Mouse (Mus musculus) kidney, adult 11 months (tissue): ENCODE measurements around the gene Methig1.

Experiments used
- DNase-seq: peaks from one replicate; pipeline ENCODE4 v3.0.0; 2022

Gene Methig1

GRCm38 (mm10) chr15:100400592-100401250 is 47.8 kb downstream of the Methig1 start:
- DNase-seq = peak; percentile 83

GRCm38 (mm10) chr15:100401811-100402210 is 48.9 kb downstream of the Methig1 start:
- DNase-seq = no peak

DNA sequence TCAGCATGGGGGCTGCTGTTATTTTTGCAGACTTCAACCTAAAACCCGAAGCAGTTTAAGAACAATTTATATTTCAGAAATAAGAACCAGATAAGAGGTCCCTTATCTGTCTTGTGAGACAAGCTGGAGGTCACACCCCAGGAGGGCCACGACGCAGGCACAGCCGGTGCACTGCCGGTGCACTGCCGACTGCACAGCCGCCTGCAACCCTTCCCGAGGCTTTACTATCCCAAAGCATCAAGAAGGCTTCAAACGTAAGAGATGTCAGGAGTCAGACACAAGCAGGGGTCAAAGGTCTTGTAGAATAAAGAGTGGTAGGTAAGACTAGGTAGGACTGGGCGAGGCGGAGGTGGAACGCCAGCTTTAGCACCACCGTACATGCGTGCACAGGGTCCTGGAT is 49.4 kb downstream of the Methig1 start:
- no peak for DNase-seq

DNA sequence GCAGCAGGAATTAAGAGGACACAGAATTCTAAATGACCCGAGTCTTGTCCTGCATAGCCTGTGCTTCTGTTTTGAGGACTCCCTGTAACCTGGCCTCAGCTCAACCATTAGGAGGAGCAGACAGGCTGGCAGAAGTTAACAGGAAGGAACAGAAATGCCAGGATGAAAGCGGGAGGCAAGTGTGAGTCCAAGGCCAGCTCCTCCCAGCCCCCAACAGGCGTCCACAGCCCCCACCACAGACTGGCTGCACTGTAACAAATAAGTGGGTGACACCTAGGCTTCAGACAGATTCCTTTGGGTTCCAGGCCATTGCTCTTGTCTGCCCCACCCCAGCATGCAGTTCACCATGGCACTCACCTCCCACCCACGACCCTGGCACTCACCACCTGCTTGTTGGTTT is 49.8 kb downstream of the Methig1 start:
- no peak for DNase-seq

DNA sequence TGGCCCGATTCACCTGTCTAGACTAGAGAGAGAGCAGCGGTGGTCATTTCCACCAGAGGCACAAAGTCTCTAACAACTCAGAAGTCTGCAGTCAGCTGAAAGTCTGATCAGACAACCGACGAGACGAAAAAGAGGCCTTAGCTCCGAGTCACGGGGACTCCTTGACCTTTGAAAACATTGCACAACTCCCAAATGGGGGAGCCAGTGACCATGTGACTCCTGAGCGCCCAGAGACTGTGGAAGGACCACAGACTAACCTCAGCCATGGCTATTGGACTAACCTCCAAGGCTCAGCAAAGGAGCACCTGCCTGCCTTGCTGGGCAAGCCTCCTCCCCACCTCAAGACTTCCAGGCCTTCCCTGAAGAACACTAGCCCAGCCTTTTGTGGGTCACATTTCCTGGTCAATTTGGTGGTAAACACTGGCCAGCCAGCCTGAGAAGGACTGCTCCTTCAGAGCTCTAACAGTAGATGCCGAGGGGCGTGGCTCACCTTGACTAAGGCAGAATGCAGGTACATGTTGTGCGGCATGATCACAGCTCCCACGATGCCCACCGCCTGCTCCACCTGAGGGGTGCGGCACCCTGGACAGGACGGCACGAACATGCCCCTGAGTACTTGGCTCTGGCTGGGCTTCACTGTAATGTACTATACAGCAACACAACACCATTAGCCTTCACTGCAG is 50.5 kb downstream of the Methig1 start:
- peak; percentile 86 for DNase-seq

DNA sequence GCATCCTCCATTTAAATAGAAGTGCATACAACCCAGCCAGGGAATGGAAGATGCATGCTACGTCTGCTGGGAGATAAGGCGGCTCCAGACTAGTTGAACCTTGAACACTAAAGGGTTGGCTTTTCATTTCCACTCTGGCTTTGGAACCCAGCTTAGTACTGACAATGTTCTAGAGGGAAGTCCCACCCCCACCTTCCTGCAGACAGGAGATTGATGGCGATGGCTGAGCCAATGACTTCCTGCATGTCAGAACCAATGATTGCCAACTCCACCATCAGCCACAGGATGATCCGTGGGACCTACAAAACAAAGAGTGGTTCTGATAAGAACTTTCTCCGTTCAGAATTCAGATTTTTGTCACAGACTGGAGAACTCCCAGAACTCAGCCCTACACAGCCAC is 53.1 kb downstream of the Methig1 start:
- no peak for DNase-seq

DNA sequence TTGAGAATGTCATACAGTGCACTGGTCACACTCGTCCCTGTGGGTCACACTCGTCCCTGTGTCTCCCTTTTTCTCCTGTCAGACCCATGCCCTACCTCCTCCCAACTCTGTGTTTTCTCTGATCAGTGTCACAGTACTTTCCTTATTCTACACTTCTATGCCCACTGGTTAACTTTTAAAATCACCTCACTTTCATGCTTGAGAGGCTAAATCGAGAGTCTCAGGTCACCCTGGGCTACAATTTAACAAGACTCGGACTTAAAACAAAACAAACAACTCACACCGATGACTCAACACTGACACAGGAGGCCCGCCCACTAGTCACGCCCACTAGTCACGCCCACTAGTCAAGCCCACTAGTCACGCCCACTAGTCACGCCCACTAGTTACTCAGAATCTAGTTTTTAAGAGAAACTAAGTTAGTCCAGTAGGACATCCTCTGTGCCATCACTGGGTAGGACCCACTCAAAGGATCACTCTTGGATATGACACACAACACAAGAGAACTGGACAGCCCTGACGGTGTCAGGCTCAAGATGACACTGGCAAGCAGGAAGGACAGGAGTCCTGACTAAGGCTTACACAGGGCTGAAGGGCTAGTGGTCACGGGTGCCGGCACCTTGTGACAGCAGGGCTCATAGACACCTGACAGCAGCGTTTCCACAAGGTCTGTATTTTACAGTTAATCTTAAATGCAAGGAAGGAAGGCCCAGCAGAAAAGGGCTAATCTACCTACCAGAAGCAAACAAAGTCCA is 58.1 kb downstream of the Methig1 start:
- DNase-seq = peak; percentile 91

DNA sequence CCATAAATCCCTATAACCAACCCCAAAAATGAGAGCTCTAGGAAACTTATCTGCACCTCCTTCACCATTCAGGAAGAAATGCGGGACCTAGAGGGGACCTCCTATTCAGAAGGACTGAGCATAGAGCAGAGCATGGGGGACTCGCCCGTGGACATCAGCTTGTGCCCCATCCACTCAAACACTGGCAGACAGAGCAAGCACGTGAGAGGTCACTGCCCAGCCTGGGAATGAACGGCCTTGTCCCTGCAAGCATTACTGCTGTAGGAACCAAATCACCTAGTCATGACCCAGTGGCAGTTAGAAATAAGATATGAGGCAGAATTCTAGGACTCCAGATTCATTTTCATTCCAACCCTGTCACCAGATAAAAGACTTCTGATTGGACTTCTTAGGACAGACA is 58.8 kb downstream of the Methig1 start:
- DNase-seq = no peak

DNA sequence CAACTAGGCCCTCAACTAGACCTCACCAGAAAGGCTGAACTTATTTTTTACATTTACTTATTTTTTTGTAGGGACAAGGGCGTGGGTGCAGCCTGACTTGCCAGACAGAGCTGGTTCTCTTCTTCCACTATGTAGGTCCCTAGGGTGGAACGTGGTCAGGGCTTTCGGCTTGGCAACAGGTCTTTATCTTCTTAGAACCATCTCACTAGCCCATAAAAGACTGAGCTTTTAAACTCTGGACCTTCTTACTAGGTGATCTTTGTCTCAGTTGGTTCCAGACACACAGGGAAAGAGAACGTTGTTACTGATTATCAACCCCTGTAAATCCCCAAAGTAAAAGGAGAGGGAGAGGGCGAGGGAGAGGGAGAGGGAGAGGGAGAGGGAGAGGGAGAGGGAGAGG is 60.4 kb downstream of the Methig1 start:
- no peak for DNase-seq

DNA sequence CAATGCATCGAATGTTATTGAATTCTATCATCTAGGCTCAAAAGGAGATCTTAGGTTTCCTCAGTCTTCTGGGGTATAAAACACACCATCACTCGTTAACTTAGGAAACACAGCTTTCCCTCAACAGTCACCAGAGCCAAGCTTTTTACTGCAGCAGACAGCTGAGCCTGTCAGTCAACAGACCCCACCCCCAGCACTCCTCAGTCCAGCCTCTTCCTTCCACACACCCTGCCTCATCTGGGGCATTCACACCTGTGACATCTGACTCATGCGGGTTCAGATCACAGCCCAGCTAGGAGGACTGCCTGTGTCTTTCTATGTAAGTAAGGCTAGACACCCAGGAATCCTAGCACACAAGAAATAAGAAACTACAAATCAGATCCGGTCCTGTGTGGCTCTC is 61.1 kb downstream of the Methig1 start:
- DNase-seq = no peak

GRCm38 (mm10) chr15:100414942-100415341 is 62.0 kb downstream of the Methig1 start:
- DNase-seq = no peak

- no peak for DNase-seq
Measured at GRCm38 (mm10) chr15:100415684-100416083, 62.7 kb downstream of the Methig1 start.

- DNase-seq = no peak
Measured at GRCm38 (mm10) chr15:100417854-100418450, 65.0 kb downstream of the Methig1 start.

- no peak for DNase-seq
Measured at GRCm38 (mm10) chr15:100419311-100419710, 66.4 kb downstream of the Methig1 start.

GRCm38 (mm10) chr15:100419901-100420745 is 67.2 kb downstream of the Methig1 start:
- no peak for DNase-seq

GRCm38 (mm10) chr15:100421059-100421757 is 68.3 kb downstream of the Methig1 start:
- no peak for DNase-seq

DNA sequence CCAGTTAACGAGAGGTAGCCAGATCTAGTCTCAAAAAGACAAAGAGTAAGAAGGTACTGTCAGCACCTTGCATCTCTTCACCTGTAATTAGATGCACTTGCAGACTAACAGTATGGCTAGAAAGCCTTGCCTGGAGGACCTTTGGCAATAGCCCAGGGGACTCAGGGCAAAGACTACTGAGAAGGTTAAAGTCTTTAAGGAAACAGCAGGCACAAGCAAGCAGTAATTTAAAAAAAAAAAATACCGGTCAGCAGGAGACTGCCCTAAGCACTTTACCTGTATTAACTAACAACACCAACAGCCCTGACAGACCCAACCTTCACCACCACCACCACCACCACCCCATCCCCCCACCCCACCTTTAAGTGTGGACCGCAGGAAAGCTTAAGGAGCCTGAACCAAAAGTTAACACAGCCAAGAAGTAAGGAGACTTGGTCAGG is 68.8 kb downstream of the Methig1 start, which contains the start of gene Gm5475:
Gene Gm5475 (plus strand): TSS at position 390 of the 440 bp plus-strand sequence.
- DNase-seq = peak; percentile 85

GRCm38 (mm10) chr15:100422476-100422875 is 69.5 kb downstream of the Methig1 start:
- no peak for DNase-seq

DNA sequence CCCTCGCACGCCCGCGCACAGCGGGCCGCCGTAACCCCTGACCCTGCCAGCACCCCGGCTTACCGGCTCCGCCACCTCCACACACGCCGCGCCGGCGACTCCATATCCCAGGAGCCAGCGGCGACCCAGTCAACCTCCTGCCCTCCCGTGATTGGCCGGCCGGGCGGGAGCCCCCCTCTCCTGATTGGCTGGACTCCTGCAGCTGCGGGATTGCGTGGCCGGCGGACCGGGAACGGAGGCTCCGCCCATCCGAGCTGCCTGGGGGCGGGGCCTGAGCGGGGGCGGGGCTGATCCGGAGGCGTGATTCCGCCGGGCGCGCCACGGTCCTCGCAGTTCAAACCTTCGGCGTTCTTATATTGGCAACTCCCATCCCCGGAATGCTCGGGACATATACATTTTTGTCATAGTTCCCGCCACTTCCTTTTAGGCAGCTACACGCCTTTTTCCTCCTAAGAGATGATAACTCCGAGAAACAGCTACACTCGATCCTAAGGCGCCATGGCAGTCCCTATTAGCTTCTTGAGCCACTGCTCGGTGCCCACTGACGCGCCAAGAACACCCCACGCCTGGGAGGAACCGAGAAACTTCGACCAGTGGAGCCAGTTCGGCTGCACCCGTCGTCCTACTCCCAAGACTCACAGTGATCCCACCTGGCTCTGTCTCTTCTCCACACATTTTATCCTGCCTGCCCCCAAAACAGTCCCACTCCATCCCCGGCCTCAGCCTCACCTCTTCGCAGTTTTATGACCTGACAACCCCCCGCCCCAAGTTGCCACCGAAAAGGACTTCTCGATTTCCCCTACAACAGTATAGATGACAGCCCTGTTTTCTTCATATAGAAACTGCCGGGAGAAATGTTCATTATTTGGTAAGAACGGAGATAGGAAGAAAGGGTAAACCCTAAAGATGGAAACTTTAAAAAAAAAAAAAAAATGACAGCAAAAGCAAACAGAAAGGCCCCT is 70.2 kb downstream of the Methig1 start:
- peak; percentile 96 for DNase-seq

DNA sequence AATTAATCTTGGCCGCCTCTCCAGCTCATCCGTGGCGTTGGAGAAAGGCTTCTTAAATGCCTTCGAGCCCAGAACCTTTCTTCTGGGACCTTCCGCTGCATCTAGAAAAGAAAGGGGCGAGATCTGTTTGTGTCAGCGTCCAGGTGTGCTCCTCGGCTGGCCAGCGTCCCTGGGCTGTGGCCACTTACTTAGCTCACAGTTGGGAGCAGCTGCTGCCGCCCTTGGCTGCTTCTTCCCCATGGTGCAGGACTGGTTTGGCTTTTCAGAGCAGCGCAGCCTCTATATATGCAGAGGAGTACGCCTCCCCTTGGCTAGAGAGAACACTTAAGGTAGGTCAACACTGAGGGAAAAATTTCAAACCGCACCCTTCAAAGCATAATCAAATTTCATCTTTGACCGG is 71.0 kb downstream of the Methig1 start:
- DNase-seq = no peak
